Mouse (Mus musculus): ENCODE data around the gene Rbm6. TPM values are rescaled to one million over a fixed set of nuclear protein-coding genes. Genes with fewer than 3 reads are reported as not detected.

Gene Rbm6
- total RNA-seq, 2 experiments from 2014 or later = 16.4 to 19.1 TPM

Other genes starting within 250 kb of the Rbm6 start
- gene Gnai2, start 237.9 kb downstream of the Rbm6 start, total RNA-seq (2021) = 10 to 100 TPM; 65.2 to 70.5 TPM
- gene Slc38a3, start 203.7 kb downstream of the Rbm6 start, total RNA-seq (2021) = 10 to 100 TPM; 60.6 to 81.6 TPM
- gene Gnat1, start 193.5 kb downstream of the Rbm6 start, total RNA-seq (2021) = not detected
- gene Sema3f, start 162.8 kb downstream of the Rbm6 start, total RNA-seq (2021) = 1 to 10 TPM; 4.9 to 6.1 TPM
- 10 to 100 TPM; 32.7 to 36.3 TPM for gene Rbm5, start 102.2 kb downstream of the Rbm6 start, total RNA-seq (2021)
- gene Mon1a, start 14.9 kb upstream of the Rbm6 start, total RNA-seq (2021) = 10 to 100 TPM in 1 of 2 experiments, 1 to 10 TPM in 1; 8.7 to 10.4 TPM
- under 1 TPM; 0.59 to 0.61 TPM for gene Mst1r, start 33.6 kb upstream of the Rbm6 start, total RNA-seq (2021)
- not detected for gene Actl11, start 55.2 kb upstream of the Rbm6 start, total RNA-seq (2021)
- under 1 TPM in 1 of 2 experiments, not detected in 1; 0.28 TPM for gene Camkv, start 62.4 kb upstream of the Rbm6 start, total RNA-seq (2021)
- gene Traip, start 76.9 kb upstream of the Rbm6 start, total RNA-seq (2021) = under 1 TPM; 0.35 to 0.56 TPM
- 1 to 10 TPM; 2.7 to 3.3 TPM for gene Uba7, start 102.3 kb upstream of the Rbm6 start, total RNA-seq (2021)
- not detected for gene Gm20661, start 109.8 kb upstream of the Rbm6 start, total RNA-seq (2021)
- 1 to 10 TPM; 1.6 to 2.8 TPM for gene Inka1, start 112.6 kb upstream of the Rbm6 start, total RNA-seq (2021)
- gene Cdhr4, start 119.3 kb upstream of the Rbm6 start, total RNA-seq (2021) = under 1 TPM in 1 of 2 experiments, not detected in 1; 0.17 TPM
- not detected for gene Gm20662, start 123.1 kb upstream of the Rbm6 start, total RNA-seq (2021)
- 10 to 100 TPM; 19.1 to 20.3 TPM for gene Ip6k1, start 129.3 kb upstream of the Rbm6 start, total RNA-seq (2021)
- gene Gmppb, start 176.0 kb upstream of the Rbm6 start, total RNA-seq (2021) = 1 to 10 TPM; 3.3 to 3.8 TPM
- gene Amigo3, start 179.9 kb upstream of the Rbm6 start, total RNA-seq (2021) = 1 to 10 TPM; 1.5 to 2.6 TPM
- not detected for gene Mst1, start 207.2 kb upstream of the Rbm6 start, total RNA-seq (2021)
- 100 to 1,000 TPM; 141 to 153 TPM for gene Rnf123, start 210.1 kb upstream of the Rbm6 start, total RNA-seq (2021)
- gene Apeh, start 221.4 kb upstream of the Rbm6 start, total RNA-seq (2021) = 10 to 100 TPM; 26.0 to 31.0 TPM

Data from gastrocnemius, postnatal 36 days (tissue).